ENCODE assay signal across 8 mouse cellular contexts in the genomic region with DNA sequence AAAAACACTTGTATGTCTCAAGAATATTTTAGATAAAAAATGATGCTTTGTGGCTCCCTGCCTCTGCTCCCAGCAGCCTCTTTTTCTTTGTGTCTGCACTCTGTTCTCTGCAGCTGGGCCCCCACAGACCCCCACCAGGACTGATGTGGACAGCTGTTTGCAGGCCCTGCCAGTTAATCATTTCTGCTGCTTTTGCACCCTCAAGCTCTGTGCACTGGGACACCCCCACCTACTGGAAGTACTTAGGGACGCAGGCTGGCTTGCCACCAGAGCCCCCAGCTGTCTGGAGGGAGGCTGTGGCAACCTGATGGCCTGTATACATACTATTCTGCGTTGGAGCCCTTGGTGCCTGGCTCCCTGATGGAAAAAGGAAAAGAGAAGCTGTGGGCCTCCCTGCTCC. TPM values are rescaled to one million over a fixed set of nuclear protein-coding genes. Genes with fewer than 3 reads are reported as not detected.
A peak's percentile ranks its signal among the peaks of the same experiment; 100 is the strongest.
DNase-seq lines count a peak whose midpoint lies in the region; ATAC-seq and TF ChIP-seq lines count a peak whose summit lies in the region.

No protein-coding gene starts in this region.

- peak; percentile 70 for TF ChIP-seq CTCF in brain, embryonic 14.5 days (IDR thresholded peaks at IDR 0.05; ENCODE audit: borderline replicate concordance, extremely low read depth, insufficient read depth, insufficient read length)

- peak; percentile 54; the same call in 1 of the 2 replicates for ATAC-seq in kidney, embryonic 14.5 days (ENCODE audit: low FRiP score, low TSS enrichment)
- ATAC-seq in limb, embryonic 11.5 days (ENCODE audit: insufficient number of reproducible peaks, low FRiP score, low TSS enrichment, low read depth), result peak; percentile 76

- H3K27me3 ChIP-seq in kidney, embryonic 14.5 days (ENCODE audit: control insufficient read depth, insufficient read depth, low read length), result no peaks in the 10 kb centered on the region
- H3K27me3 ChIP-seq in limb, embryonic 11.5 days (ENCODE audit: control insufficient read depth, insufficient read depth, low read length), result no peaks in the 10 kb centered on the region

- no peak for DNase-seq in kidney, adult 8-10 months
- DNase-seq in brain, embryonic 14.5 days (ENCODE audit: low read depth), result peak; percentile 82
- peak; percentile 38 for DNase-seq in gastrocnemius, postnatal 25 days
- DNase-seq in limb, embryonic 11.5 days (ENCODE audit: low spot score), result peak; percentile 81
- peak; percentile 62 for DNase-seq in retina, embryonic 14.5 days (ENCODE audit: low spot score)
- DNase-seq in frontal cortex, postnatal 25 days (ENCODE audit: low spot score in 2 of 2), result no peak
- DNase-seq in spleen, postnatal 14 days (ENCODE audit: low spot score in 2 of 2), result no peak

- no peak overlapping the region for H3K4me3 ChIP-seq in kidney, embryonic 14.5 days (ENCODE audit: low read length)
- no peak overlapping the region for H3K4me3 ChIP-seq in limb, embryonic 11.5 days (ENCODE audit: low read depth, low read length)

- H3K4me1 ChIP-seq in kidney, embryonic 14.5 days (ENCODE audit: control insufficient read depth, insufficient read depth, low read length), result peaks cover 34% of the 10 kb centered on the region
- peaks cover 32% of the 10 kb centered on the region for H3K4me1 ChIP-seq in limb, embryonic 11.5 days (ENCODE audit: control insufficient read depth, insufficient read depth, low read length)

- no peaks in the 10 kb centered on the region for H3K9me3 ChIP-seq in kidney, embryonic 14.5 days (ENCODE audit: control insufficient read depth, low read length)
- H3K9me3 ChIP-seq in limb, embryonic 11.5 days (ENCODE audit: control insufficient read depth, low read length), result no peaks in the 10 kb centered on the region

- WGBS in kidney, embryonic 14.5 days, result 11% methylated on average over 2 of the region's 2 CpGs
- WGBS in limb, embryonic 11.5 days, result 0% methylated on average over 2 of the region's 2 CpGs

- H3K4me2 ChIP-seq in kidney, embryonic 14.5 days (replicated peaks; ENCODE audit: low read depth, low read length), result no peak overlapping the region
- H3K4me2 ChIP-seq in limb, embryonic 11.5 days (ENCODE audit: low read depth, severe bottlenecking), result no peak overlapping the region

- no peak overlapping the region for H3K27ac ChIP-seq in kidney, embryonic 14.5 days (ENCODE audit: low read depth, low read length)
- H3K27ac ChIP-seq in limb, embryonic 11.5 days (replicated peaks; ENCODE audit: low read depth, low read length), result no peak overlapping the region; the same call in 1 of the 2 replicates

- H3K9ac ChIP-seq in kidney, embryonic 14.5 days (ENCODE audit: low read depth, low read length), result no peak overlapping the region
- no peak overlapping the region for H3K9ac ChIP-seq in limb, embryonic 11.5 days (ENCODE audit: low read length)

- no peak for TF ChIP-seq POLR2A in brain, embryonic 14.5 days (IDR thresholded peaks at IDR 0.05; ENCODE audit: borderline replicate concordance, extremely low read depth, insufficient read depth, insufficient read length, poor library complexity, severe bottlenecking)

- no peaks in the 10 kb centered on the region for H3K36me3 ChIP-seq in kidney, embryonic 14.5 days (ENCODE audit: control insufficient read depth, insufficient read depth, low read length)
- no peaks in the 10 kb centered on the region for H3K36me3 ChIP-seq in limb, embryonic 11.5 days (ENCODE audit: control insufficient read depth, insufficient read depth, low read length)

RNA-seq across cellular contexts. Expression of a gene that starts 11.3 kb away (rescaled TPM):
- 13.2 and 17.9 TPM in 2 replicates for polyA plus RNA-seq in kidney, embryonic 14.5 days (2014; fragmentation: Nextera tagmentation; extraction: Ambion mirVana)
- 22.7 and 34.9 TPM in 2 replicates for polyA plus RNA-seq in brain, embryonic 14.5 days (2012; rRNA removed)
- 1 to 10 TPM; 2.7 to 3.4 TPM for total RNA-seq in gastrocnemius, postnatal 25 days (2021)
- polyA plus RNA-seq in limb, embryonic 11.5 days (2014; fragmentation: Nextera tagmentation; extraction: Ambion mirVana), result 10.9 and 11.0 TPM in 2 replicates

Comparison
In these comparisons a context has a peak if more than half of its experiments do, and no peak if none do; other contexts are left out.
1. DNase-seq: peak in brain, embryonic 14.5 days (single experiment), gastrocnemius, postnatal 25 days (single experiment), limb, embryonic 11.5 days (single experiment) and retina, embryonic 14.5 days (single experiment); none in kidney, adult 8-10 months (0 of 2), frontal cortex, postnatal 25 days (0 of 2) and spleen, postnatal 14 days (0 of 2).